Mouse (Mus musculus) lung, postnatal 4 days (tissue): ENCODE measurements at regions not wholly inside any gene's neighbourhood (a gene's known extent, or its start where the extent isn't known, plus 50 kb on each side); places are given as distances from the start of the nearest gene placed in this dataset.

Experiments
- DNase-seq, 2 experiments: peaks; one replicate each; pipeline ENCODE4 v3.0.0; 2021

DNA sequence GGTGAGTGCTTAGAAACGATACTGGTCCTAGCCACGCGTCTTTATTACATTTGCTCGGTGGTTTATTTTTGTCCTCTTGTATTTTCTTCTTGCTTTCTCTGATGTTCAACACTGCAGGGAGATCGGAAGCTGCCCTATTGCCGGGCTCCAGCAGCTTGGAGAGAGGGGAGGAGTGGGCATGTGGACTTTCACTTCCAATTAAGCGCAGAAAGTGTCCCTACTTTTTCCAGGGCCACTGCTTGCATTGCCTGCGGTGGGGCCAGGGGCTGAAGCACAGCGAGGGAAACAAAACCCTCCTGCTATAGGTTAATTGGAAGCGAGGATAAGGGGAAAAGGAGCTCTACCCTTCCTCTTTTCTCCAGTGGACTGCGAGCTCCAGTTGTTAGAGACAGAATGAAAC, 114.4 kb upstream of the Cdh6 start:
- DNase-seq: no peak

DNA sequence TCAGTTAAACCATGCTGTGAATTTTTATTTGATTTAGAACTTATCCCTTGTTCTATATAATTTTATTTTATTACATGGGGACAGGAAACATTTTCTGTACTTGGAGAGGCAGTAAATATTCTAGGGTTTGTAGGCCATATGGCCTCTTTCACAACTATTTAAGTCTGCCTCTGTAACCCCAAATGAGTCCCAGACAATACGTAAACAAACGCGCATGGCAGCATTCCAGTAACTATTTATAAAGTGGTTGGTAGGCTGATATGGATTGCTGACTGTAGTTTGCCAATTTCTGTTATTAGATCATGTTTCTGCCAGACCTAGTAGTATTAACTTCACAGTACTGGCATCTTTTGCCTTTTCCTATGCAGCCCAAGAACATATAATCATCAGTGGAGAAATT, 111.9 kb upstream of the Cdh6 start:
- peak in 1 of 2 experiments; percentile 7 for DNase-seq

DNA sequence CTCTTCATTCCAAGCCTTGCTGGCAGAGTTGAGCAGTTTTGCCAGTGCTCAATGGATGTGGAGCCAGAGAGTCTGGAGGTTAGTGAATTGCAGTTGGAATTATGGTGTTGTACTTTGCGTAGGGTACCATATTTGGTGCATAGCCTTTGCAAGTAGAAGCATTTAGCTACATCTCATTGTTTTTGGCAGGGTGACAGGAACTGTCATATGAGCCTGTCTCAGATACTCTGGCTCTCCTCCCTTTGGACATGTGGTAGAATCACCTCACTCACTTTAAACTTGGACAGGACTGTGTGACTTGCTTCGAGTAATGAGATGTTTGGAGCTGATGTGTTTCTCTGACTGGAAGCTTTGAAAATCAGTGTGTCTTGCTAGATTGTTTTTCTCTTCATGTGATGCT, 110.7 kb upstream of the Cdh6 start:
- peak in 1 of 2 experiments; percentile 5 for DNase-seq

DNA sequence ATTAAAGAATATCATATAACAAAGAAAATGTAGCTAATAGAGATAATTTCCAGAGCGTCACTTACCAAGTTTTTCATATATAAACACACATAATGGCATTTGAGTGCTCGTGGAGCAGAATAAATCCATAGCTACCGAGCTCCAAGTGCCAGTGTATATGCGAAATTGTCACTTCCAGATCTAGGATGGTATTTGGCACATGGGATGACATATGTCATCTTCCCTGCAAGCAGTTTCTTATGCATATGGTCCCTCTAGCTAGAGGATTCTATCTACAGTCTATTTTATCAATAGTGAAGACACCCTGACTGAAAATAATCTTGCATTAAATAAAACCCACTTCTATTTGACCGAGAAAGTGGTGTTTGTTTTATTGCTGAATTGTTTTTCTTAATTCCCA, 109.6 kb upstream of the Cdh6 start:
- DNase-seq: no peak

DNA sequence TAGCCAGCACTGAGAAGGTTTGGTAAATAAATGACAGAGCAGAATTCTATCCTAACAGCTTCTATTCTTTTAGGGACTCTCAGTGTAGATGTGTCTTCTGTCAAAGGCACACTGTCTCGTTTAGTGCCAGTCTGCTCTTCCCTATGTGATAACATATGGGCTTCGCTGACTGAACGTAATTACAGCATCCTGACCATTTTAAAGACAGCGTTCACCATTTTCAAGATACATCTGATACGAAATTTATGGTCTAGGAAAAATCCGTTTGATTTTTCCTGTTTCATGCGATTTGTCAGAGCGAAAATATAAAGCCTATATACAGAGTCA, 103.4 kb upstream of the Cdh6 start:
- DNase-seq: no peak

DNA sequence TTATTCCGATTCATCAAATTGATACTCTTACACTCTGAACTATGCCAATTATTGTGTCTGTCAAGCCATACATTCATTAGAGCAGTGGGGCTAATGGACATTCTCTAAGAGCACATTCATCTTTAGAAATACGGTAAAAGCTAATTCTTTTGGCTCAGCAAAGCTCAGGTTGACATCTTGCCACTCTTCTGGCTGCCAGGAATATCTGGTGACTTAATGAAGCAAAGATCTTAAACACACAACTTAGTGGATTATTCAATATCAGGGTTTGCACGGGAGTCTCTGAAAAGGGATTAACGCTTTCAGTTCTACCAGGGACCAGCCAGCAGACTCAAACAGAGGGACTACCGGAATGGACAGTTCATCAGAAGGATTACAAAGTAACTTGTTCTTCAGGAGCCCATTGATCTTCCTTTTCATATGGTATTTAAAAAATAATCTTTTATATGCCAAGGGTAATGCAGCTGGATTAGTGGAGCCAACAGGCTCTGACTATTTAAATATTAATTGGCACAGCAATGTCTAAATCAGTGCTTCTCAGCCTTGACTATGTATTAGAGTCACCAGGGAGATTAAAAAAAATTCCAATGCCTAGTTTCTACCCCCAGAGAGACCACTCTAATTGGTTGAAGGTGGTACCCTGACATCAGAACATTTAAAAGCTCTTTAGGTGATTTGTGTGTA, 102.9 kb upstream of the Cdh6 start:
- no peak for DNase-seq

DNA sequence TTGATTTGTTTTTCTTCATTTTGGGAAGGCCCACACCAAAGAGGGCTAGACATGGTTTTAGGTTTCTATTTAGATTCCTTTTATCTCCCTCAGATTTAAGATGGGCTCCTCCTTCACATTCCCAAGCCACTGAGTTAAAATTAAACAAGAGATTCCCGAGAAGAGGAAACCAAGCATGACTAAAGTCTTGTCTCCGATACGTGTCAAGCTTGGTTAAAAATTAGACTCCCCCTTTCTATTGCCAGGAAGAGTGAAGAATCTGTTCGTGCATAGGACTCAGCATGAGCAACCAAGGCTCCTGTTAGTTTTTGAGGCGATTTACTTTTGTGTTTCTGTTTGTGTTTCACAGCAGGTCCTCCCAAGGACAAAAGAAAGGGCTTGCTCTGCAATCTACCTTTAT, 101.9 kb upstream of the Cdh6 start:
- no peak for DNase-seq

DNA sequence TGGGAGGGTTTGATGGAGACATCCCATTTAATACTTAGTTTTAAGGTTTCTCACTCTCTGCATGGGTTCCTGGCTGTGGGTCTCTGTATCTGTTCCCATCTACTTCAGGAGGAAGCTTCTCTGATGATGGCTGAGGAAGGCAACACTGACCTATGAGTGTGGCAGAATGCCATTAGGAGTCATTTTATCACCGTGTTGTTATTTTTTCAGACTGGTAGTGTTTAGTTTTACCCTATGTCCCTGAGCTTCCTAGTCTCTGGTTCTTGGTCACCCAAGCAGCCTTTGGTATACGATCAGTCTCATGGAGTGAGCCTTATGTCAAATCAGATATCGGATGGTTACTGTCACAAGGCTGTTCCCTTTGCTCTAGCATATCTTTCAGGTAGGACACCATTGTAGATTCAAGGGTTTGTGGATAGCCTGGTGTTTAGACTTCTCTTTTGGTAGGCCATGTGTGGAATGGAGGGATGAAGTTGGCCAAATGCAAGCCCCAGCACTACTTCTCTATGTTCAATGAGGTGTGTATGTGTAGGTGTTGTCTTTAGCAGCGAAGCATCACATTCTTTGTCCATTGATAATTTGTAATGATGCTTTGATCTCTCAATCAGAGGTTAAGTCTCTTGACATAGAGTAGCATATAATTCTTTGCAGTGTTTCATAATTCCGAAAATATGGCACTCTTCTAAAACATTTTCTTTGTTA, 101.0 kb upstream of the Cdh6 start:
- DNase-seq: no peak

DNA sequence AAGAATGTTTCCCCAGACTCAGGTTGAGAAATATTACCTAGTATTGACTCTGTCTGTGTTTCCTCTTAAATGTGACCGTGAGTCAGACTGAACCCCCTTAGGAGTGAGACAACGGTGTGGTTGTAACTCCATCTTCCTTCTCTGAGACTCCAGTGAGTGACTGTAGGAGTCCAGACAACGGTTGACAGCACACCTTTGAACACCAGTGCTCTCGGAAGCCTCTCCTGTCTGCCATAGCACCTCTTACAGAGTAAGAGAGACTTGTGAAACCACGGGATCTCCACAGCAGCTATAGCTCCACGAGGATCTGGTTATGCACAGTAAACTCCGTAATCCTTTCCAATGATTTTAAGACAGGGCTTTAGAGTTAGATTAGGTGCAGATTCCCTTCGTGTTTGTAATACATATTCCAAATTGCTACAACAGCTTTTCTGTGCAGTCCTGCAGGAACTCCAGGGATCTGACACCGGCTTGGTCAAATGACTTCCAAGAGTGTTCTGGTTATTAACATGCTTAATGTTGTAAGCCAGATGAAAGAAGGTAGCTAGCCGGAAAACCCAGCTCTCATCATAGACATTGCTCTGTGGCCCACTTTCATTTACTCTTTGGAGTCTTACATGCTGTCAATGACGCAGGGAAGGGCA, 72.7 kb upstream of the Cdh6 start:
- DNase-seq: no peak

DNA sequence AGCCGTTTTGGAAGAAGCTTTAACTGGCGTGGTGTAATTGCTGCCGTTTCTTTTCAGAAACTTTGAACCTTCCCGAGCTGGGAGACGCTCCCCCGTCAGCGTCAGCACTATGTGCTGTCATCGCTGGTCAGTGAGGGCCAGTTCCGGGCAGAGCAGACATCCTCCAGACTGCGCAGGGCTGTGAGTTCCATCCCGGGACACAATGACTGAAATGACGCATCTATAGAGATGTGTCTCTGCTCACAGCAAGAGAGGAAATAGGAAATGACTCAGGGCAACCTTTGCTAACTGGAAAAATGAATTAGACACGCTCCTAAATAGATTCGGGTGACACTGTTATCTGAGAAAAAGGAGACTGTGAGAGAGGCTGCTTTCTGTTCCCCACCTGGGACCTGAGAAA, 70.8 kb upstream of the Cdh6 start:
- peak in 1 of 2 experiments; percentile 20 for DNase-seq

DNA sequence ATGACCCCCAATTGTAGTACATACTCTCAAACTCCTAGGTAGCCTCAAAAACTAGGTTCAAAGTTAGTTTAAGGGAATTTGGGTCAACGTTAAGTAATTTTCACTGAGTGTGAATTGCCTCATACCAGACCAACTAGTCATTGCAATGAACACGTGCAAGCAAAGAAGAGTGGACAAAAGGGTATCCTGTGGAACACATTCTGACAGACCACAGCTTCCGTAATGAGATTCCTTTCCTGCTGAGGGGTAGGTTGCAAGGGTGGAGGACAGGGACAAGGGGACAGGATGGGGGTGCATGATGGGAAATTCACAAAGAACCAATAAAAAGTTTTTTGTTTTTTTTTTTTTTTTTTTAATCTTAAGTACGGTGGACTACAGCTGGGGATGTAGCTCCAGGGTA, 70.1 kb upstream of the Cdh6 start:
- DNase-seq: no peak

DNA sequence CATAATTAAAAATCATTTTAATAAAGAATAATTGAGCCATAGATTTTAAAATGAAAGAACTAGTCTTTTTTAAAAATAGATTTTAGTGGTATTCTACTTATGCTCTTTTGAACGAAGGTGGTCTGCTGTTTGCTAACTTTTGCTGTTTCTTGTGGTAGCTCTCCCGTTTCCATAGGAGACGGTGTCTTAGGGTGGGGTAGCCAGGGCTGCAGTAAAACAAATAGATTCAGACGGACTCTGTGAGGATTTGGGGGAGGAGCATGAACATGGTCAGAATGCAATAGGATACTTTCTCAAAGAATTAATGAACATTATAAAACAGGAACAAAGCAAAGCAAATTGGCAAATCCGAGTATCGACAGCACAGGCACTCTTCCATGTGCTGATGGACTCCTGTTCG, 67.5 kb upstream of the Cdh6 start:
- DNase-seq: no peak

DNA sequence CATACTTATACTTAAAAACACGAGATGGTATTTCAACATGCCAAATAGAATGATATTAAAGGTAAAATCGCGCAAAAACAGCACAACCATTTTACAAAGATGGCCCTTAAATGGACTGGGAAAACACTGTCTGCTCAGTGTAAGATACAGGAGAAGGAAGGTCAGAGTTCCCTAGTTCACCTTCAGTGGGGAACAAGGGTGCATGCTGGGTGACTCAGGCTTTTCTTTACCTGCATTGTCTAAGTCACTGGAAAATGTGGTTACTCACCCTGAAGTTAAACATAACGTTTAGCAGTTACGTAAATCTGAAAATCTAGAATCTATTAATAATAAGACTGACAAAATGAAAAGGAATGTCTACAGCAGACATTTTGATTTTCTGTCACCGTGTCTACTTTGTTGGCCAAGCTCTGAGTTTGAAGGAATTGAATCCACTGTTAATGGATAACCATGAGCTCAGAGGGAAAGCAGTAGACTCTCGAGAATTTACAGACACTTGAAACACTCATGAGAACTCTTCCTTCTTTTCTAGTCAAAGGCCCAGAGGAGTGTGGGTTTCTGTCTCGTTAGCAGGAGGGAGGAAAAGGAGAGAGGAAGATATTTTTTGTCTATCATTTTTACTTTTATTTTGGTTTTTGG, 63.5 kb upstream of the Cdh6 start:
- no peak for DNase-seq

DNA sequence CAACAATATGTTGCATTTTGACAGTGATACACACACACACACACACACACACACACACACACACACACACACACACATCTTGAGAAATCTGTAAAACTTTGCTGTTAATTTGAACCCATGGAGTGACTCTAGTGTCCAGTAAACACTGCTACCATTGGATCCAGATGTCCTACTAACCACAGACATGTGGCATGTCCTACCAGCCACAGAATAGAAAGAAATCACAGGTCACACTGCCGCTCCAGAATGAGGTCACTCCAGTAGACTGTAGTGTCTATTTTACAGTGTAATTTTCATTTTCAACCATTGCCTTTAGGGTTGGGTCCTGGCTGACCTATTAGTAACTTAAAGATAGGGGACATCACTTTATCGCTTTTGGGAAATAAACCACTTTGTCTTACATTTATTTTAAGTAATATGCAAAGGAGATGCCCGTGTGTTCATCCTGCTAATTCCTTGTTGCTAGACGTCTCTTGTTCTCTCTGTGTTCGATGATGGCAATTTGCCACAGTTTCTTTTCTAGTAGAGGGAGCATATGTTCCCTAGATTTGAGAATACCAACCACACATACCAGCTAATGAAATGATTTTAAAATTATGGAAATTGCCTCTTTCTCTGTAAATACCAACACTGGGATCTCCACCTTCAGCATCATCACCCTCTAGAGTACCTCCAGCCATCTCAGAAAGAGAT, 59.2 kb upstream of the Cdh6 start:
- DNase-seq: no peak

DNA sequence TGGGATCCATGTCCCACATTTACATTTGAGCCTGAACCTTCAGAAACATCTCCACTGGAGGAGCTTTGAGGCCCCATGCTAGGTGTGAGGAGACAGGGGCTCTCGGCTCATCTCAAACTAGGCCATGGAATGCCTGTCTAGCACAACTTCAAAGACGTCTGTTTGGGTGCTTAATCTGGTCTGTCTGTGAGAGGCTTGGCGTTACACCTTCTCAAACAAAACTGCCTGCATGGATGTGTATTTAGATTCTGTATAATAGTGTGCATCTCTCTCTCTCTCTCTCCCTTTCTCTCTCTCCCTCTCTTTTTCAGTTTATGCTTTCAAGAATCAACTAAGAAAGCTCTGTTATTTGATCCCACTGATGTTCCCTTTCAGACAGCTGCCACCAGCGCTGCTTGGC, 58.1 kb upstream of the Cdh6 start:
- no peak for DNase-seq

DNA sequence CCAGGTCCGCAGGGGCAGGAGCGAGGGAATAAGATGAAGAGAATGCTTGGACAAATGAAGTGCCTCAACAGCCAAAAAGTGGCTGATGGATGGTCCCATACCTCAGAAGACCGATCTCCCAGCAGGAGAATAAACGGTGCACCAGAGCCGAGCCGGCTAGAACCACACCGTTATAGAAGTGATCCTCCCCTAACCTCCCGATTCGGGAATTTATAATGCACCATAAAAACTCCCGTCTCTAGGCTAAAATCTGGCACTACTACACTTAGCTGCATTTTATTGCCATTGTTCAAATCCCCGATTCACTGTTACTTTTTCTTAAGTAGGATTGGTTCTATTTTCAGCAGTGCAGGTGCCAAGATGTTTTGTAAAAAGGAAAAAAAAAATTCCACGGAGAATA, 54.6 kb upstream of the Cdh6 start:
- DNase-seq: no peak
